Mouse (Mus musculus): ENCODE measurements around the gene Trim14. TPM values are rescaled to one million over a fixed set of nuclear protein-coding genes. Genes with fewer than 3 reads are reported as not detected.

The Trim14 gene
- total RNA-seq, 1 experiment from 2014 or later: 28.0 TPM

DNA sequence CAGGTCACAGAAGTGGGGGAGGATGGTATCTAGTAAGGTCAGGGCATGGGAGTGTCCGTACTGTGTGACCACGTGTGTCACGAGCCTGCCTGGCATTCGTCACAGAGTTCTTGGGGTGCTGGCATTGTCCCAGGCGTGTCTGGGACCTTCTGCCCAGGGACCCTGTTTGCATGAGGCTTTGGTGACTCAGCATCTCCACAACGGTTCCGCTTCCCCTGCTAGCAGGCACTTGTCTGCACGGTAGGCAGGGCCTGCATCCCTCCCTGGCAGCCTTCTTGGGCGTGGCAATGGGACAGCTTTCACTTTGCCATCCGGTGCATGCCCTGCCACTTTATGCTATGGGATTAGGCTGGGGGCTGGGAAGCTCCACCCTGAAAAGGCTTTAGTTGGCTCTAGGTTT is 27.9 kb upstream of the Trim14 start:
- peak; percentile 95 for ATAC-seq (replicated peaks; ENCODE audit: low read depth, poor library complexity, severe bottlenecking)

- ATAC-seq (replicated peaks; ENCODE audit: low read depth, poor library complexity, severe bottlenecking): no peak
Observed at GRCm38 (mm10) chr4:46562841-46563240, 26.9 kb upstream of the Trim14 start.

DNA sequence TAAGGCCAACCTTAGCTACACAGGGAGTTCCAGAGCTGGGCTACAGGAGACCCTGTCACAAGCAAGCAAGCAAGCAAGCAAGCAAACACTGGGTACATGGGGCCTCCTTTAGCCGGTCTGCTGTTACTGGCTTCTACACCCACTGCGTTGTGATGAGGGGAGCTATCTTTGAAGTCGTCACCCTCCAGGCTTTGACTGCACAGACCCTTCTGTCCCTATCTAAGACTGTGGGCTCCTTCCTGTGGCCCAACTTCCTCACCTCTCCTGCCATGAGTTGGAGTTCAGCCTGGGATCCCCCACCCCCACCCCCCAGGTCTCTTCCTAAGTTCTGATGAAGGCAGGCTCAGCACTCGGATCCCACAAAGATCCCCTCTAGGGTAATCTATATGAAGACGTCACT is 26.1 kb upstream of the Trim14 start:
- no peak for ATAC-seq (replicated peaks; ENCODE audit: low read depth, poor library complexity, severe bottlenecking)

DNA sequence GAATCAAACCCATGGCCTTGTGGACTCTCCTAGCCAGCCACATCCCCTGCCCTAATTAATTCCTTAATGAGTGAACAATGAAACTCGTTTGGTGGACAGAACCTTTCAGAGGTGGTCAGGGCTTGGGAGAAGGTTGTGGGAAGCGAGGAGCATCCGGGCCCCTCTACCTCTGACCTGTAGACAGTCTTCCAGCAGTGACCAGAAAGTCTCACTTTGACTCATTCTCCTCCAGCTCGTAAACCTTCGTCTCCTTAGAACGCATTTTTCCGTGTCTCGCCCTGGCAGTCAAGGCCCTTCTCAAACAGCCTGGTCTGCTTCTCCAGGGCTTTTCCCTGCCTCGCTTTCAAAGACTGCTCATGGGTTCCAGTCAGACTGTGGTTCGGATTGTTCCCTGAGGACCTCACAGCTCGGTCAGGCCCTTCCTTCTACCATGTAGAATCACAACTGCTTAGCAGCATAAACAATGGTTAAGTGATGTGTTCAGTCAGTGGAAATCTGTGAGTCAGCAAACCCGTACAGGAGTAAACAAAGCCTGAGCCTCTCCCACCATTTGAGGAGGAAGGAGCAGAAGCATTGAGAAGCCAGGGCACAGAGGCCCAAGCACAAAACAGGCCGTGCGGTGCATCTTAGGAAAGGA is 24.2 kb upstream of the Trim14 start:
- ATAC-seq (replicated peaks; ENCODE audit: low read depth, poor library complexity, severe bottlenecking): no peak

DNA sequence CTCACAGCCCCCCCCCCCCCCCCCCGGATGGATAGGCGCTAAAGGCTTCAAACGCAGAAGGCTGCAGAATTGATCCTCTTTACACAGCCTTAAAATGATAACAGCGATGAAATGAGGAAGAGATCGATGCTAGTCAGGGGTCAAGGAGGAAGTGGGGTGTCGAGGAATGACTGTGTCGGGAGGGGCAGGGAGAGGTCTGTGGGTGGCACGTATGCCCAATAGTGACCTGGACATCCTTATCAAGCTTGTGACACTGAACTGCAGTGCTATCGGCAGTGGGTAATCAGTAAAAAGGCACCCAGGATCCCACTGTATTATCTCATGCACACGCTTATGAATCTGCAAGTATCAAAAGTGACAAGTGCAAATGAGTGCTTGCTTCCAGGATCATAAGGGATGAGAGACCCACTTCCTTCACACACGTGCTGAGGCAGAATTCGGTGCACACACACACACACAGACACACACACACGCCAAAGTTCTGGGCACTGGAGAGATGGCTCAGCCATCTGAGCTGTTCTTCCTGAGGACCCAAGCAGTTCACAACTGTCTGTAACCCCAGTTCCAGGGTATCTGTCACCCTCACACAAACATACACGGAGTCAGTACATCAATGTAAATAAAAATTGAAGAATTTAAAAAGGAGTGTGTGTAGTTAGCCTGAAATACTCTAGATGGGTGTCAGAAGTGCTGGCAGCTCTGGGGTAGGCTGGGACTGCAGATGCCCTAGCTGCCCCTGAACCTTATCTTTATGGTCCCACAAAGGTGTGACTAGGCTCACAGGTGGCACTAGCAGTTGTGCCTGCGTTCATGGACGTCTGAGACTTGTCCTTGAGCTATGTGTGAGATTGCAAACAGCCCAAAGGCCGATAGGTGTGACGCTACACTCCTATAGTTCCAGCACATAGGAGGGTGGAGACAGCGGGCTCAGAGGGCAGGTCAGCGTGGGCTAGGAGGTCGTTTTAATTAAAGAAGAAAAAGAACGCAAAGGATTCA is 23.0 kb upstream of the Trim14 start:
- ATAC-seq (replicated peaks; ENCODE audit: low read depth, poor library complexity, severe bottlenecking): peak; percentile 36

DNA sequence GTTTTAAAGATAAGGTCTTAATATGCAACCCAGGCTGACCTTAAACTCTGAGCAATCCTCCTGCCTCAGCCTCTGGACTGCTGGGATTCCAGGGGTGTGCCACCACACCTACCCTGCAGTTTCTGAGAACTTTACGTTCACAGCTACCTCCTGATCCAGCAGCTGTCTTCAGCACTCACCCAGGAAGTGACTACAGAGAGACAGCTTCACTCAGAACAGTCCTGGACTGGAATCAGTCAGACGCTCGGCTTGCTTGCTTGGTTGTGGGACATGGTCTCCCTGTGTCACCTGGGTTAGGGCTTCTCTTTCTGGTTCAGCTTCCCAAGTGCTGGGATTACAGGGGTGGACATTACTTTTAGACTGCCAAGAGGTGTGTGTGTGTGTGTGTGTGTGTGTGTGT is 21.0 kb upstream of the Trim14 start:
- ATAC-seq (replicated peaks; ENCODE audit: low read depth, poor library complexity, severe bottlenecking): no peak

- ATAC-seq (replicated peaks; ENCODE audit: low read depth, poor library complexity, severe bottlenecking): peak; percentile 66
Observed at GRCm38 (mm10) chr4:46555762-46556161, 19.8 kb upstream of the Trim14 start.

- peak; percentile 46 for ATAC-seq (replicated peaks; ENCODE audit: low read depth, poor library complexity, severe bottlenecking)
Observed at GRCm38 (mm10) chr4:46554295-46555069, 18.5 kb upstream of the Trim14 start.

DNA sequence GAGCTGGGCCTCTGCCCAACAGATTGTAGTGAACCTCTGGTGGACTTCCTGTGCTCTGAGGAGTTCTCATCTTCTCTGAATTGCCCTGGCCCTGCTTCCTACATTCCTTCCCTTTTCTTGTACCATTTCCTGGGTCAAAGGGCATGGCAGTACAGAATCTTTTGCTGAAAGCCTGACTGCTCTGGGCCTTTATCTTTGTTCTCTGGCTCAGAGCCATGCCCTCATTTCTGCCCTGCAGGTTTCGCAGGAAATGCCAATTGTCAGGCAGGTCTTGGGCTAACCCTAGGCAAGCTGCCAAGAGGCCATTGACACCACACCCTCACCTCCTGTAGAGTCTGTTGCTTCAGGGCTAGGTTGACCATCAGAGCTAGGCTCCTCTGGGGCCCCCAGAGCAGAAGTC is 17.9 kb upstream of the Trim14 start:
- peak; percentile 13; the same call in 1 of the 2 replicates for ATAC-seq (replicated peaks; ENCODE audit: low read depth, poor library complexity, severe bottlenecking)

DNA sequence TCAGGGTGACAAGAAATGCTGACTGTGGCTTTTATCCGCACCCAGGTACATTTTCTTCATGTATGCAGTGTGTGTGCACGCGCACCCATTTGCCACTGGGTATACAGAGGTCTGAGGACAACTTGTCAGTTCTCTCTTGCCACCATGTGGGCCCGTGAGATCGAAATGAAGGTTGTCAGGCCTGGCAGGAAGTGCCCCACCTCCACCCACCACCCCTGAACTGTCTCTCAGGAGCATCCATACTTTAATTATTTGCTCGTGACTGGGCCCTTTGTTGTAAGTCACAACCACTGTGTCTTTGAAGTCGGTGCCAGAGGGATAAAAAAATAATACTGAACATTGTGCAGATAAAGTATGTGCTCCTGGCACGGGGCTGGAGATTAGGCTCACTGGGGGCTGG is 14.5 kb upstream of the Trim14 start:
- ATAC-seq (replicated peaks; ENCODE audit: low read depth, poor library complexity, severe bottlenecking): no peak

DNA sequence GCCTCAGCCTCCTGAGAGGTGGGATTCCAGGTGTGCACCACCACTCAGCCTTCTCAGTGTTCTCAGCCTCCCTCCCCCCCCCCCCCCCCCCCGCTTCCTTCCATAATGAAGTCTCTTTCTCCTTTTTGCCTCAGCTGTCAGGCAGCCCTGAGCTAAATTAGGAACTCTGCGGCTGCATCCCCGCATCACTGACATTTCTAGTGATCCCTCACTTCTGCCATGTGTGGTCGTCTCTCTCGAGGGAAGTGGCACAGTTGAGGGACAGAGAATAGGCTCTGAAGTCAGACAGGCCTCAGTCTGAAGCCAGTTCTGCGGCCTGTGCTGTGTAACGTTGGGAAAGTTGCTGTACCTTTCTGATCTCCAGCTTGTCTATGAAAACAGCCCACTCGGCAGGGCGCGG is 14.0 kb upstream of the Trim14 start:
- no peak for ATAC-seq (replicated peaks; ENCODE audit: low read depth, poor library complexity, severe bottlenecking)

DNA sequence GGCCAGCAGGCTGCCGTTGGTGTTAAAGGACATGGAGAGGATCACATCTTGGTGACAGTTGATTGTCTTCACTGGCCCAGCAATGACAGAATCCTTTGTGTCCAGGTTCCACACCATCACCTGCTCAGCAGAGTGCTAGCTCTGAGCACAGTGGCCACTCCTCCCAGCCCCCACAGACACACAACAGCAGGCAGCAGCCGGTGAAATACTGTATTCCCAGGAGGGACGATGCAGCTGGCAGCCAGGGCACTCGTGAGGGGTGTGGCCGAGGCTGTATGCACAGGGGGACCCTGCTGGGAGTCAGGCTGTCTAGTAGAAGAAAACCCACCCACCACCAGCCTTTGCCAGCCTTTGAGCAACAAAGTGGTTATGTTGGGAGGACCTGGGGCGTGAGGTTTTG is 10.8 kb upstream of the Trim14 start:
- ATAC-seq (replicated peaks; ENCODE audit: low read depth, poor library complexity, severe bottlenecking): no peak

GRCm38 (mm10) chr4:46545498-46545897 is 9.6 kb upstream of the Trim14 start:
- ATAC-seq (replicated peaks; ENCODE audit: low read depth, poor library complexity, severe bottlenecking): no peak

DNA sequence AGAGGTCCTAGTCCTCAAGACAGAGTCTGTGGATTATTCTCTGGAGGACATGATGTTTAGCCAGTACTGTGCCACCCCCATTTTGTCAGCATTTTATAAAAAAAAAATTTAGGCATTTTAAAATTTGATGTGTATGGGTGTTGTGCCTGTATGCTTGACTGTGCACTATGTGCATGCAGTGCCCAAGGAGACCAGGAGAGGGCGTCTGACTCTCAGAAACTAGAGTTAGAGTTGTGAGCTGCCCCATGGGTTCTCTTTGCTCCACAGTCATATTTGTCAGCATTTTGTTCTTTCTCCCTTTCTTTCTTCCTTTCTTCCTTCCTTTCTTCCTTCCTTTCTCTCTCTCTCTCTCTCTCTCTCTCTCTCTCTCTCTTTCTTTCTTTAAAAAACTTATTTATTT is 8.4 kb upstream of the Trim14 start:
- ATAC-seq (replicated peaks; ENCODE audit: low read depth, poor library complexity, severe bottlenecking): peak; percentile 82; the same call in 1 of the 2 replicates

GRCm38 (mm10) chr4:46543366-46544050 is 7.6 kb upstream of the Trim14 start:
- ATAC-seq (replicated peaks; ENCODE audit: low read depth, poor library complexity, severe bottlenecking): no peak

DNA sequence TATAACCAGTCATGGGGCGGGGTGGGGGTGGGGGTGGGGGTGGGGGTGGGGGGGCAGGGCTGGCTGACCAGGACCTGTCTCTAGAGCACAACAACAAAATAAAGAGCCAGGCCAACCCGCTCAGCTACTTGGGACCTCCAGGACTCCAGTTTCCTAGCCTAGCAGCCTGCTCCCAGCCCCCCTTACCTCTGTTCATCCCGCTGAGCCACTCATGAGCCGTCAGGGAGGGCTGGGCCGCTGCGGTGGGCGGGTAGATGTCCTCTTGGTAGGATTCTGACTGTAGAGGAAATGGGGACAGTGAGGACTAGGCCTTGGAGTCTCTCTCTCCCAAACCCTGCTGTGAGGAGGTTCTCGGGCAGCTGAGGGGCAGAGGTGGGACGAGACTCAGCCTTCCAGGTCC is 5.8 kb upstream of the Trim14 start:
- no peak for ATAC-seq (replicated peaks; ENCODE audit: low read depth, poor library complexity, severe bottlenecking)

DNA sequence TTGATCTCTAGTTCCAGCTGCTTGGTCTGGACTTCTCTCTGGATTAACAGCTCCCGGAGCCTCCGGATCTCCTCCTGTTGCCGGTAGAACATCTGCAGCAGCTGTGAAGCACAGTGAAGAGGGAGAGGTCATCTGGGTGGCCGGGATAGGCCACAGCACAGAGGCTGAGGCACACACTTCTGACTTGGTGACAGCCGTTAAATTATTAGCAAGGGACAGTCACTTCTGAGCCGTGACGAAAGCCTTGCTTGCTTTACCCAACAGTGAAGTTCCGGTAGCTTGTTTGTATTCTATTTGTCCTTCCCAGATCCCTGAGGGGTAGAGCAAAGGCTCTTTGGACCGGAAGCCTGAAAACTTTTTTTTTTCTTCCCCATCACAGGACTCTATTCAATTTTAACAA is 3.2 kb upstream of the Trim14 start:
- ATAC-seq (replicated peaks; ENCODE audit: low read depth, poor library complexity, severe bottlenecking): no peak

- peak; percentile 52 for ATAC-seq (replicated peaks; ENCODE audit: low read depth, poor library complexity, severe bottlenecking)
Observed at GRCm38 (mm10) chr4:46535094-46535830, 679 bp downstream of the Trim14 start.

Data from common myeloid progenitor, adult 5-6 weeks (primary cell).